Mouse (Mus musculus) lung, postnatal 0 days (tissue): ENCODE measurements at regions not wholly inside any gene's neighbourhood (a gene's known extent, or its start where the extent isn't known, plus 50 kb on each side); places are given as distances from the start of the nearest gene placed in this dataset.
A peak's percentile ranks its signal among the peaks of the same experiment; 100 is the strongest.

Experiments
- ATAC-seq: fragments of 200-750 bp; cut with Nextera tagmentation; 2 replicates; pipeline ENCODE4 v1.8.0; 2017; ENCODE audit warnings: moderate library complexity
- DNase-seq: peaks from one replicate; pipeline ENCODE4 v3.0.0-alpha.2; 2016; ENCODE audit warnings: low spot score
- H3K27ac ChIP-seq: fragments of 300-500 bp; sonication (generic); 2 replicates; pipeline ENCODE4 v1.5.1; 2014; ENCODE audit warnings: antibody characterized with exemption, mild to moderate bottlenecking, low read length, mixed read lengths
- H3K27me3 ChIP-seq: fragments of 300-500 bp; sonication (generic); replicated peaks from 2 replicates; pipeline ENCODE4 v1.6.1; 2014; ENCODE audit warnings: low read length, mixed read lengths; ENCODE audit not compliant: insufficient read depth
- H3K36me3 ChIP-seq: fragments of 300-500 bp; sonication (generic); 2 replicates; pipeline ENCODE4 v1.6.1; 2014; ENCODE audit warnings: low read length, mixed read lengths; ENCODE audit not compliant: insufficient read depth
- H3K4me1 ChIP-seq: fragments of 300-500 bp; sonication (generic); 2 replicates; pipeline ENCODE4 v1.6.1; 2014; ENCODE audit warnings: antibody characterized with exemption, low read depth, low read length, mixed read lengths; ENCODE audit not compliant: insufficient read depth
- H3K4me2 ChIP-seq: fragments of 300-500 bp; sonication (generic); replicated peaks from 2 replicates; pipeline ENCODE4 v1.6.1; 2014; ENCODE audit warnings: low read depth, mild to moderate bottlenecking, low read length, moderate library complexity, mixed read lengths
- H3K4me3 ChIP-seq: fragments of 300-500 bp; sonication (generic); 2 replicates; pipeline ENCODE4 v1.5.1; 2014; ENCODE audit warnings: low read depth, low read length
- H3K9ac ChIP-seq: fragments of 300-500 bp; sonication (generic); replicated peaks from 2 replicates; pipeline ENCODE4 v1.6.1; 2014; ENCODE audit warnings: low read depth, mild to moderate bottlenecking
- H3K9me3 ChIP-seq: fragments of 300-500 bp; sonication (generic); 2 replicates; pipeline ENCODE4 v1.6.1; 2016; ENCODE audit warnings: low read length, mixed read lengths
- CTCF ChIP-seq: IDR thresholded peaks from 2 replicates; pipeline ENCODE4 v1.5.1; 2016; ENCODE audit warnings: antibody characterized with exemption, mild to moderate bottlenecking
- EP300 ChIP-seq: IDR thresholded peaks from 2 replicates; pipeline ENCODE4 v1.6.1; 2016; ENCODE audit warnings: antibody characterized with exemption, mild to moderate bottlenecking, control low read depth
- whole genome bisulfite sequencing: fragments of 180-500 bp; shearing (Covaris S2); extraction: QIAGEN DNeasy Blood & Tissue Kit; methylation state at CpG from one replicate; pipeline ENCODE4 v1.1.7; 2014; 5-methylcytosine and 5-hydroxymethylcytosine counted together

GRCm38 (mm10) chr11:45639236-45639635 lies 212.6 kb upstream of the Clint1 start:
- ATAC-seq, result no peak

GRCm38 (mm10) chr11:45642142-45642756 lies 209.6 kb upstream of the Clint1 start:
- TF ChIP-seq EP300, result no peak
- TF ChIP-seq CTCF, result no peak
- Histone ChIP-seq H3K9ac (no peak overlapping the region), H3K4me3 (no peak overlapping the region), H3K4me1 (no peaks in the 10 kb centered on the region), H3K27ac (no peak overlapping the region), H3K9me3 (no peaks in the 10 kb centered on the region), H3K36me3 (no peaks in the 10 kb centered on the region), H3K27me3 (no peaks in the 10 kb centered on the region), H3K4me2 (no peak overlapping the region)
- no peak for DNase-seq
- WGBS, result 75% methylated on average over 9 of the region's 9 CpGs
- ATAC-seq, result no peak

More at GRCm38 (mm10) chr11:45639236-45639635, 212.6 kb upstream of the Clint1 start:
- H3K27me3 ChIP-seq, result no peaks in the 10 kb centered on the region
- no peaks in the 10 kb centered on the region for H3K9me3 ChIP-seq
- DNase-seq, result no peak
- H3K4me2 ChIP-seq, result no peak overlapping the region
- no peak overlapping the region for H3K27ac ChIP-seq
- H3K9ac ChIP-seq, result no peak overlapping the region
- H3K36me3 ChIP-seq, result no peaks in the 10 kb centered on the region
- H3K4me3 ChIP-seq, result no peak overlapping the region
- H3K4me1 ChIP-seq, result no peaks in the 10 kb centered on the region
- WGBS, result 56% methylated on average over 6 of the region's 6 CpGs
- TF ChIP-seq EP300 (no peak), CTCF (0 out of 2 replicates have a peak, but pooled peaks have one; percentile 6)

- Histone ChIP-seq H3K4me1 (no peaks in the 10 kb centered on the region), H3K4me2 (no peak overlapping the region), H3K36me3 (no peaks in the 10 kb centered on the region), H3K4me3 (no peak overlapping the region), H3K9me3 (no peaks in the 10 kb centered on the region), H3K9ac (no peak overlapping the region), H3K27ac (no peak overlapping the region), H3K27me3 (no peaks in the 10 kb centered on the region)
- 80% methylated on average over 12 of the region's 12 CpGs for WGBS
- no peak for TF ChIP-seq CTCF
- TF ChIP-seq EP300, result no peak
- ATAC-seq (no peak), DNase-seq (no peak)
These were observed 208.1 kb upstream of the Clint1 start for GRCm38 (mm10) chr11:45643629-45644325.

- ATAC-seq (no peak), DNase-seq (no peak)
- 66% methylated on average over 3 of the region's 3 CpGs for WGBS
- H3K9me3 ChIP-seq, result no peaks in the 10 kb centered on the region
- H3K4me1 ChIP-seq, result no peaks in the 10 kb centered on the region
- no peak overlapping the region for H3K27ac ChIP-seq
- H3K9ac ChIP-seq, result no peak overlapping the region
- H3K4me3 ChIP-seq, result no peak overlapping the region
- TF ChIP-seq CTCF (peak; percentile 25; the same call in 1 of the 2 replicates), EP300 (no peak)
- no peak overlapping the region for H3K4me2 ChIP-seq
- no peaks in the 10 kb centered on the region for H3K36me3 ChIP-seq
- H3K27me3 ChIP-seq, result no peaks in the 10 kb centered on the region
These were observed 206.0 kb upstream of the Clint1 start for GRCm38 (mm10) chr11:45645815-45646214.

- H3K9ac ChIP-seq, result no peak overlapping the region
- no peaks in the 10 kb centered on the region for H3K27me3 ChIP-seq
- H3K4me1 ChIP-seq, result no peaks in the 10 kb centered on the region
- DNase-seq (no peak), ATAC-seq (no peak)
- no peak for TF ChIP-seq EP300
- peak; percentile 60 for TF ChIP-seq CTCF
- H3K9me3 ChIP-seq, result no peaks in the 10 kb centered on the region
- no peak overlapping the region for H3K4me2 ChIP-seq
- H3K4me3 ChIP-seq, result no peak overlapping the region
- 68% methylated on average over 3 of the region's 3 CpGs for WGBS
- no peaks in the 10 kb centered on the region for H3K36me3 ChIP-seq
- H3K27ac ChIP-seq, result no peak overlapping the region
These were observed 204.0 kb upstream of the Clint1 start for GRCm38 (mm10) chr11:45647888-45648287.

GRCm38 (mm10) chr11:45656260-45656659 lies 195.6 kb upstream of the Clint1 start:
- H3K36me3 ChIP-seq, result no peaks in the 10 kb centered on the region
- H3K9me3 ChIP-seq, result no peaks in the 10 kb centered on the region
- no peaks in the 10 kb centered on the region for H3K4me1 ChIP-seq
- H3K4me3 ChIP-seq, result no peak overlapping the region
- 82% methylated on average over 4 of the region's 4 CpGs for WGBS
- no peak overlapping the region for H3K27ac ChIP-seq
- no peak for TF ChIP-seq EP300
- no peak for TF ChIP-seq CTCF
- no peaks in the 10 kb centered on the region for H3K27me3 ChIP-seq
- H3K4me2 ChIP-seq, result no peak overlapping the region
- no peak for ATAC-seq
- DNase-seq, result no peak
- H3K9ac ChIP-seq, result no peak overlapping the region
